Mouse (Mus musculus): Measurements from ENCODE around the gene Eps8l3. TPM values are rescaled to one million over a fixed set of nuclear protein-coding genes. Genes with fewer than 3 reads are reported as not detected.

Eps8l3 gene
- polyA plus RNA-seq, 1 experiment from 2014 or later: 29.2 TPM

DNA sequence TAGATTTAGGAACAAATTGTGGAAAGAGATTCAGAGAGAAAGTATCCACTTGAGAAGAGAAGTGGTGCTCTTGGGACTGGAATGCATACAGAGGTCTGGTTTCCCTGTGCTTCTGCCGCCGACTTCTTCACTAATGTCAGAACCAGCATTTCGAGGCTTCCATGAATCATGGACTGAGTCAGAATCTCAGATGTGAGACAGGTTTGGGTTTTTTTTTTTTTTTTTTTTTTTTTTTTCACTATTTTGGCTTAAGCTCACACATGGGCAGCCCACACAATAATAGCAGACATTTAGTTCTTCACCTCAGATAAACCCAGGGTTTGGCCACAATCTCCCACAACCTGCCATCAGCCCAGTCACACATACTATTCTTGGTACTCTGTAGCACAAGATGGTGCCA is 58.2 kb downstream of the Eps8l3 start:
- Histone ChIP-seq H3K4me3 (ENCODE audit: low read depth, low read length) (no peak overlapping the region), H3K36me3 (ENCODE audit: control insufficient read depth, insufficient read depth, low read length) (no peaks in the 10 kb centered on the region), H3K27me3 (ENCODE audit: control insufficient read depth, insufficient read depth, low read length) (no peaks in the 10 kb centered on the region), H3K27ac (replicated peaks) (no peak overlapping the region), H3K4me1 (replicated peaks; ENCODE audit: control insufficient read depth, insufficient read depth) (no peaks in the 10 kb centered on the region), H3K9ac (ENCODE audit: low read length) (no peak overlapping the region), H3K9me3 (ENCODE audit: control insufficient read depth, low read length) (no peaks in the 10 kb centered on the region), H3K4me2 (replicated peaks; ENCODE audit: low read depth) (no peak overlapping the region)
- TF ChIP-seq CTCF (IDR thresholded peaks at IDR 0.05; ENCODE audit: low read depth) (no peak), EP300 (optimal IDR thresholded peaks at IDR 0.05) (no peak)
- DNase-seq (ENCODE audit: low spot score) (no peak), ATAC-seq (ENCODE audit: low FRiP score, low TSS enrichment) (no peak)
- 75% methylated on average over 3 of the region's 3 CpGs for WGBS

DNA sequence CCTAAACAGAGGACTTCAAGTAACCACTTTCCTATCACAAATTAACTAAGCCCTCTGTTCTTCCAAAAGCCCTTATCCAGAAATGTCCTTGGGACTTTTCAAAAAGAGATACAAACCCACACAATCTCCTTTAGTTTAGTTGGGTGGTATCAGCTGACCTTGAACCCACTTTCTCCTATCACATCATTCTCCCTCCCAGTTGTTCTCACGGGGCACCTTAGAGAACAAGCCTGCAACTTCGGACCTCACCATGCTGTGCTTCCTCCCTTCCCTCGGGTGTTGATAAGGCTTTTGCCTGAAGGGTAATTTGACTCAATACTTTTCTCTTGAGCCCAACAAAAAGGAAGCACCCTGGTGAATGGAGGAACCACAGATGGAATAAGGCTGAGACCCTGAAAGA is 58.9 kb downstream of the Eps8l3 start:
- H3K4me2 ChIP-seq (replicated peaks; ENCODE audit: low read depth): no peak overlapping the region
- no peaks in the 10 kb centered on the region for H3K4me1 ChIP-seq (replicated peaks; ENCODE audit: control insufficient read depth, insufficient read depth)
- no peak for DNase-seq (ENCODE audit: low spot score)
- 51% methylated on average over 3 of the region's 3 CpGs for WGBS
- no peaks in the 10 kb centered on the region for H3K36me3 ChIP-seq (ENCODE audit: control insufficient read depth, insufficient read depth, low read length)
- no peak overlapping the region for H3K4me3 ChIP-seq (ENCODE audit: low read depth, low read length)
- no peak overlapping the region for H3K9ac ChIP-seq (ENCODE audit: low read length)
- no peak for ATAC-seq (ENCODE audit: low FRiP score, low TSS enrichment)
- H3K27ac ChIP-seq (replicated peaks): no peak overlapping the region
- H3K27me3 ChIP-seq (ENCODE audit: control insufficient read depth, insufficient read depth, low read length): no peaks in the 10 kb centered on the region
- TF ChIP-seq EP300 (optimal IDR thresholded peaks at IDR 0.05) (no peak), CTCF (IDR thresholded peaks at IDR 0.05; ENCODE audit: low read depth) (no peak)
- no peaks in the 10 kb centered on the region for H3K9me3 ChIP-seq (ENCODE audit: control insufficient read depth, low read length)

DNA sequence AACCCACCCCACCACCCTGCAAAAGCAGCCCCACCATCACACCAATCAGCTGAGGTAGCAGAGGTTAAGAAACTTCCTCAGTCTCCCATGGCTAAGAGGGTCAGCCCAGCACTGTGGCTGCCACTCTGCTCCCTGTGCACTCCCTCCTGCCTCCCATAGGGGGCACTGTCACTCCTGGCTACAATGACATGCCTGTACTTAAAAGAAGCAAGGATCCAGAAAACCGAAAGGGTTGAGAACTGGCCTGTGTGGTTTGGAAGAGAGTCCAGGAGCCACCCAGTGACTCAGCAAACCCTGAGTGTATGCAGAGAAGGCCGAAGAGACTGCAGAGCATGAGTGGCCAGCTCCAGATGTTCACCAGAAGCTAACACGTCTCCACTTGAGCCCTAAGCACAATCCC is 62.4 kb downstream of the Eps8l3 start:
- no peaks in the 10 kb centered on the region for H3K4me1 ChIP-seq (replicated peaks; ENCODE audit: control insufficient read depth, insufficient read depth)
- H3K9ac ChIP-seq (ENCODE audit: low read length): no peak overlapping the region
- H3K36me3 ChIP-seq (ENCODE audit: control insufficient read depth, insufficient read depth, low read length): no peaks in the 10 kb centered on the region
- ATAC-seq (ENCODE audit: low FRiP score, low TSS enrichment) (peak; percentile 74), DNase-seq (ENCODE audit: low spot score) (peak; percentile 74)
- no peak overlapping the region for H3K4me3 ChIP-seq (ENCODE audit: low read depth, low read length)
- H3K27ac ChIP-seq (replicated peaks): no peak overlapping the region
- H3K4me2 ChIP-seq (replicated peaks; ENCODE audit: low read depth): no peak overlapping the region
- 40% methylated on average over 3 of the region's 3 CpGs for WGBS
- H3K27me3 ChIP-seq (ENCODE audit: control insufficient read depth, insufficient read depth, low read length): no peaks in the 10 kb centered on the region
- no peak for TF ChIP-seq EP300 (optimal IDR thresholded peaks at IDR 0.05)
- peak; percentile 93 for TF ChIP-seq CTCF (IDR thresholded peaks at IDR 0.05; ENCODE audit: low read depth)
- no peaks in the 10 kb centered on the region for H3K9me3 ChIP-seq (ENCODE audit: control insufficient read depth, low read length)

DNA sequence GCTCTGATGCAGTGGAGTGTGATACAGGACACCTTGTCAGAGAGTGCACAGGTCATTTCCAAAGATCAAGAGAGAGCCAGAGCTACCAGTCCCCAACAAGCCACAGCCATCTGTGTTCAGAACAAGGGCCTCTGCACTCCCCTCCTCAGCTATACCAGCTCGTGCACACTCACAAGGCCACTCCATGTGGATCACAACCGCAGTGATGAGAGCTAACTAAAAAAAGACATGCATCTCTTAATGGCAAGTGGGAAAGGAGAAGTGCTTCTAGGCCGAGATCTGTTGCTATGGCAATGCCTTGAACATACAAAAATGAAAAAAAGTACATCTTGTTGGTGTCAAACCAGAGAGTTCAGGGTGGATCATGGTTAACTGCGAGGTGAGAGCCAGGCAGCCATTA is 62.8 kb downstream of the Eps8l3 start:
- WGBS: 65% methylated on average over 4 of the region's 4 CpGs
- Histone ChIP-seq H3K9ac (ENCODE audit: low read length) (no peak overlapping the region), H3K27ac (replicated peaks) (no peak overlapping the region), H3K36me3 (ENCODE audit: control insufficient read depth, insufficient read depth, low read length) (no peaks in the 10 kb centered on the region), H3K4me2 (replicated peaks; ENCODE audit: low read depth) (no peak overlapping the region), H3K27me3 (ENCODE audit: control insufficient read depth, insufficient read depth, low read length) (no peaks in the 10 kb centered on the region), H3K4me3 (ENCODE audit: low read depth, low read length) (no peak overlapping the region), H3K9me3 (ENCODE audit: control insufficient read depth, low read length) (no peaks in the 10 kb centered on the region), H3K4me1 (replicated peaks; ENCODE audit: control insufficient read depth, insufficient read depth) (no peaks in the 10 kb centered on the region)
- DNase-seq (ENCODE audit: low spot score) (no peak), ATAC-seq (ENCODE audit: low FRiP score, low TSS enrichment) (no peak)
- TF ChIP-seq EP300 (optimal IDR thresholded peaks at IDR 0.05): no peak
- TF ChIP-seq CTCF (IDR thresholded peaks at IDR 0.05; ENCODE audit: low read depth): no peak

DNA sequence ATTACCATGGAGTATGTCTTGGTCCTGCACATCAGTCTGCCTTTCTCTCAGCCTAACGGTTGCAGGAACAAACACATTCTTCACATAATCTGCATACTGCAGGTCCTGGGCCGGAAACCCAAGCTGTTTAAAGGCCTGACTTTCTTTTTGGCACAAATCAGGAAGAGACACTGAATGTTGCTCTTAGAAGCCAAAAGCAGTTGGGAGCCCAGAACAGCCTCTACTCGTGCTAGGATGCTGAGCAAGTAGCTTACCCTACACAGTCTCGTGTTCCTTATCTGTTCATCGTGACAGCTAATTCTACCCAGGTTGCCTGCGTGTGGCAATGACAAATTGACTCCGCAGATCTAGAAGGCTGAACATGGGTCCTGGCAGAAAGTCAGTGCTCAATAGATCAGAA is 63.5 kb downstream of the Eps8l3 start:
- 62% methylated on average over 7 of the region's 7 CpGs for WGBS
- TF ChIP-seq CTCF (IDR thresholded peaks at IDR 0.05; ENCODE audit: low read depth) (no peak), EP300 (optimal IDR thresholded peaks at IDR 0.05) (no peak)

GRCm38 (mm10) chr3:107941261-107941660 is 64.2 kb downstream of the Eps8l3 start:
- DNase-seq (ENCODE audit: low spot score) (no peak), ATAC-seq (ENCODE audit: low FRiP score, low TSS enrichment) (no peak)
- no peak overlapping the region for H3K4me3 ChIP-seq (ENCODE audit: low read depth, low read length)
- H3K4me2 ChIP-seq (replicated peaks; ENCODE audit: low read depth): no peak overlapping the region
- H3K4me1 ChIP-seq (replicated peaks; ENCODE audit: control insufficient read depth, insufficient read depth): no peaks in the 10 kb centered on the region
- H3K9ac ChIP-seq (ENCODE audit: low read length): no peak overlapping the region
- no peaks in the 10 kb centered on the region for H3K27me3 ChIP-seq (ENCODE audit: control insufficient read depth, insufficient read depth, low read length)
- no peaks in the 10 kb centered on the region for H3K9me3 ChIP-seq (ENCODE audit: control insufficient read depth, low read length)
- no peak for TF ChIP-seq EP300 (optimal IDR thresholded peaks at IDR 0.05)
- no peak for TF ChIP-seq CTCF (IDR thresholded peaks at IDR 0.05; ENCODE audit: low read depth)
- no peak overlapping the region for H3K27ac ChIP-seq (replicated peaks)
- no peaks in the 10 kb centered on the region for H3K36me3 ChIP-seq (ENCODE audit: control insufficient read depth, insufficient read depth, low read length)
- WGBS: 86% methylated on average over 4 of the region's 4 CpGs

More for the DNA sequence above, 63.5 kb downstream of the Eps8l3 start:
- DNase-seq (ENCODE audit: low spot score) (no peak), ATAC-seq (ENCODE audit: low FRiP score, low TSS enrichment) (no peak)
- Histone ChIP-seq H3K9ac (ENCODE audit: low read length) (no peak overlapping the region), H3K4me3 (ENCODE audit: low read depth, low read length) (no peak overlapping the region), H3K9me3 (ENCODE audit: control insufficient read depth, low read length) (no peaks in the 10 kb centered on the region), H3K27ac (replicated peaks) (no peak overlapping the region), H3K27me3 (ENCODE audit: control insufficient read depth, insufficient read depth, low read length) (no peaks in the 10 kb centered on the region), H3K4me1 (replicated peaks; ENCODE audit: control insufficient read depth, insufficient read depth) (no peaks in the 10 kb centered on the region), H3K36me3 (ENCODE audit: control insufficient read depth, insufficient read depth, low read length) (no peaks in the 10 kb centered on the region), H3K4me2 (replicated peaks; ENCODE audit: low read depth) (no peak overlapping the region)

Other genes with a start within 250 kb of the Eps8l3 start
- gene Gm10961, start 245.9 kb upstream of the Eps8l3 start, polyA plus RNA-seq (2015; fragmentation: Nextera tagmentation; extraction: Ambion mirVana): not detected in 2 replicates
- gene Strip1, start 245.5 kb upstream of the Eps8l3 start, polyA plus RNA-seq (2015; fragmentation: Nextera tagmentation; extraction: Ambion mirVana): 25.4 and 26.1 TPM in 2 replicates
- 39.8 and 41.4 TPM in 2 replicates for gene Ahcyl1, start 180.7 kb upstream of the Eps8l3 start, polyA plus RNA-seq (2015; fragmentation: Nextera tagmentation; extraction: Ambion mirVana)
- 13.1 and 14.7 TPM in 2 replicates for gene Csf1, start 116.8 kb upstream of the Eps8l3 start, polyA plus RNA-seq (2015; fragmentation: Nextera tagmentation; extraction: Ambion mirVana)
- gene Gstm5, start 18.6 kb downstream of the Eps8l3 start, polyA plus RNA-seq (2015; fragmentation: Nextera tagmentation; extraction: Ambion mirVana): 249 and 273 TPM in 2 replicates
- gene Gstm7, start 54.6 kb downstream of the Eps8l3 start, polyA plus RNA-seq (2015; fragmentation: Nextera tagmentation; extraction: Ambion mirVana): 12.4 and 15.9 TPM in 2 replicates
- gene Gstm6, start 66.5 kb downstream of the Eps8l3 start, polyA plus RNA-seq (2015; fragmentation: Nextera tagmentation; extraction: Ambion mirVana): 13.7 and 15.8 TPM in 2 replicates
- 53.8 and 54.0 TPM in 2 replicates for gene Gstm3, start 92.1 kb downstream of the Eps8l3 start, polyA plus RNA-seq (2015; fragmentation: Nextera tagmentation; extraction: Ambion mirVana)
- gene Gstm2, start 109.2 kb downstream of the Eps8l3 start, polyA plus RNA-seq (2015; fragmentation: Nextera tagmentation; extraction: Ambion mirVana): 189 and 195 TPM in 2 replicates
- gene Gstm1, start 140.7 kb downstream of the Eps8l3 start, polyA plus RNA-seq (2015; fragmentation: Nextera tagmentation; extraction: Ambion mirVana): 892 and 954 TPM in 2 replicates
- 19.4 and 19.6 TPM in 2 replicates for gene Gstm4, start 167.7 kb downstream of the Eps8l3 start, polyA plus RNA-seq (2015; fragmentation: Nextera tagmentation; extraction: Ambion mirVana)
- gene Ampd2, start 209.4 kb downstream of the Eps8l3 start, polyA plus RNA-seq (2015; fragmentation: Nextera tagmentation; extraction: Ambion mirVana): 20.2 and 20.7 TPM in 2 replicates
- gene Gnat2, start 215.6 kb downstream of the Eps8l3 start, polyA plus RNA-seq (2015; fragmentation: Nextera tagmentation; extraction: Ambion mirVana): 0.59 and 0.71 TPM in 2 replicates

Measured in stomach, postnatal 0 days (tissue).